Mouse (Mus musculus) forebrain, embryonic 15.5 days (tissue): ENCODE measurements around the gene Nucb2. TPM values are rescaled to one million over a fixed set of nuclear protein-coding genes. Genes with fewer than 3 reads are reported as not detected.

Experiments
- ATAC-seq: fragments of 200-750 bp; cut with Nextera tagmentation; replicated peaks from 2 replicates; pipeline ENCODE4 v1.8.0; 2017; ENCODE audit warnings: mild to moderate bottlenecking, moderate TSS enrichment, moderate library complexity
- H3K27ac ChIP-seq: fragments of 300-500 bp; sonication (generic); replicated peaks from 2 replicates; pipeline ENCODE4 v1.5.1; 2015; ENCODE audit warnings: mild to moderate bottlenecking, inconsistent platforms
- H3K27me3 ChIP-seq: fragments of 300-500 bp; sonication (generic); 2 replicates; pipeline ENCODE4 v1.6.1; 2015; ENCODE audit warnings: inconsistent platforms
- H3K36me3 ChIP-seq: fragments of 300-500 bp; sonication (generic); 2 replicates; pipeline ENCODE4 v1.6.1; 2015; ENCODE audit warnings: mild to moderate bottlenecking, inconsistent platforms
- H3K4me1 ChIP-seq: fragments of 300-500 bp; sonication (generic); 2 replicates; pipeline ENCODE4 v1.6.1; 2015; ENCODE audit warnings: inconsistent platforms
- H3K4me2 ChIP-seq: fragments of 300-500 bp; sonication (generic); replicated peaks from 2 replicates; pipeline ENCODE4 v1.6.1; 2015; ENCODE audit warnings: mild to moderate bottlenecking, inconsistent platforms
- H3K4me3 ChIP-seq: fragments of 300-500 bp; sonication (generic); 2 replicates; pipeline ENCODE4 v1.5.1; 2015; ENCODE audit warnings: mild to moderate bottlenecking, inconsistent platforms
- H3K9ac ChIP-seq: fragments of 300-500 bp; sonication (generic); replicated peaks from 2 replicates; pipeline ENCODE4 v1.6.1; 2015; ENCODE audit warnings: mild to moderate bottlenecking, inconsistent platforms
- H3K9me3 ChIP-seq: fragments of 300-500 bp; sonication (generic); 2 replicates; pipeline ENCODE4 v1.6.1; 2016; ENCODE audit warnings: inconsistent platforms
- WGBS: fragments of 180-500 bp; shearing (Covaris S2); methylation state at CpG from one replicate; pipeline ENCODE4 v1.1.7; 2015; ENCODE audit warnings: mixed read lengths; 5-methylcytosine and 5-hydroxymethylcytosine counted together
- polyA plus RNA-seq: library from polyadenylated mRNA; unstranded; fragments of >200 nt; fragmentation: Nextera tagmentation; extraction: Ambion mirVana; gene quantifications from 2 replicates; pipeline ENCODE4 v1.2.1, GENCODE M21; 2015

Nucb2 gene
- polyA plus RNA-seq, 1 experiment from 2014 or later = 17.5 TPM

DNA sequence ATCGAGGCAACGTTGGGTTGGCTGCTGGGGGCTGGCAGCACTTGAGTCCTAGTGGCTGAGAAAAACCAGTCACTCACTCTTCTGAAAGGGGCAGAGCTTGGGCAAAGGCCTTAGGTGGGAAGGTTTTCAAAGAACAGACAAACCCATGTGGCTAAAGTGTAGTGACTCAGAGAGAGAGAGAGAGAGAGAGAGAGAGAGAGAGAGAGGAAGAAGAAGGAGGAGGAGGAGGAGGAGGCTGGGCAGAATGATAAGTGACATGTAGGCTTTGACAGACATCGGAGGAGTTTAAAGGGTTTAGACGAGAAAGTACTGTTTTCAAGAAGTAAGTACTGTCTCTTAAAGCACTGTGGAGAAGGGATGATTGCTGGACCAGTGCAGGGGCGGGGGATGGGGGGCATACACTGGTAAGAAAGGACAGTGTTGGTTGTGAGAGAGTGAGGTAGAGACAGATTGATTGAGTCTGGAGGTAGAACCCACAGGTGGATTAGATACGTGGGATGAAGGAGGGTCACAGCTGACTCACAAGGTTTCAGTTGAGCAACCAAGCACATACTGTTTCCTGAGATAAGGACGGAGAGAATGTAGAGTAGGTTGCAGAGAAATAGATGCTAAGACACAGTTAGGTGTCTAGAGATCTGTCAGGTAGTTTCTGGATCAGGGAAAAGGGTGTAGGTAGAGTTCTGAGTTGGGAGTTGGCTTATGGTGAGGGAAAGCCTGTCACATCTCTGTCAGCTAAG lies 10.7 kb upstream of the Nucb2 start:
- H3K4me1 ChIP-seq = no peaks in the 10 kb centered on the region
- no peaks in the 10 kb centered on the region for H3K27me3 ChIP-seq
- H3K4me3 ChIP-seq = no peak overlapping the region
- no peak overlapping the region for H3K27ac ChIP-seq
- no peak for ATAC-seq
- H3K4me2 ChIP-seq = no peak overlapping the region
- H3K9ac ChIP-seq = no peak overlapping the region
- H3K36me3 ChIP-seq = no peaks in the 10 kb centered on the region
- H3K9me3 ChIP-seq = no peaks in the 10 kb centered on the region
- 86% methylated on average over 7 of the region's 7 CpGs for WGBS

DNA sequence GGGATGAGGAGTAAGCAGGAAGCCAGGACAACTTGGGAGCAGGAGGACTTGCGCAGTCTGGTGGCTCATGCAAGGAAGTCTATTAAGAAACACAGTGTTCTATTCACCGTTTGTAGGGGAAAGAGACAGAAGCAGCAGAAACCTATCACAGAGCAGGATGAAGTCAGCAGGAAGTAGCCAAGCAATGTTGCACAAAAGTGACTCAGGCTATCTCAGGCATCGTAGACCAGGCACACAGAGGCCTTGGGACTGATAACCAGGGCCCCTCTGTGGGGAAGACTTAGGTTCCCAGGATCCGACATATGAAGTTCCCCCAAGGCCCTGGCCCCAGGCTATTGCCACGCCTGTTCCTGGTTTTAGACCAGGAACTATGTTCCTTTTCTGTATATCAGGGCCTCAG lies 9.6 kb upstream of the Nucb2 start:
- Histone ChIP-seq H3K27me3 (no peaks in the 10 kb centered on the region), H3K36me3 (no peaks in the 10 kb centered on the region), H3K4me3 (no peak overlapping the region), H3K4me1 (no peaks in the 10 kb centered on the region), H3K4me2 (no peak overlapping the region), H3K9me3 (no peaks in the 10 kb centered on the region), H3K27ac (no peak overlapping the region), H3K9ac (no peak overlapping the region)
- no peak for ATAC-seq
- 89% methylated on average over 5 of the region's 5 CpGs for WGBS

DNA sequence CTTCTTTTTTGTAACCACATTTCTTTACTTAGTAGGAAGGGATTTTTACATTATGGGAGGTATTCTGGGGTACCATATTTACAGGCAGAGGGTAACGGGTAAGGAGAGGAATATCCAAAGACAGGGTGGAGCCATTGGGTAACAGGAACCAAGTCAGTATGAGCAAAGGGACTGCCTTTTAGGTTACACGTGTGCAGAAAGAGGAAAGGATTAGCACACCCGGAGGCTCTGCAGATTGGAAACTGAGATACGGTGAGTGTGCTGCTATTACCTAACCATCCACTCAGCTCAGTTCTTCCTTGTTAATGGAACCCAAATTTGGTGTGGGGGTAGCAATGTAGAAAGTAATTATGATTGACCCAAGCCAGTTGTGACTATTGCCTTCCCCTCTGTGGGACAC lies 7.4 kb upstream of the Nucb2 start:
- H3K4me1 ChIP-seq = no peaks in the 10 kb centered on the region
- no peaks in the 10 kb centered on the region for H3K27me3 ChIP-seq
- H3K4me2 ChIP-seq = no peak overlapping the region
- H3K4me3 ChIP-seq = no peak overlapping the region
- no peaks in the 10 kb centered on the region for H3K9me3 ChIP-seq
- H3K9ac ChIP-seq = no peak overlapping the region
- ATAC-seq = no peak
- H3K27ac ChIP-seq = no peak overlapping the region
- 94% methylated on average over 4 of the region's 4 CpGs for WGBS
- no peaks in the 10 kb centered on the region for H3K36me3 ChIP-seq

DNA sequence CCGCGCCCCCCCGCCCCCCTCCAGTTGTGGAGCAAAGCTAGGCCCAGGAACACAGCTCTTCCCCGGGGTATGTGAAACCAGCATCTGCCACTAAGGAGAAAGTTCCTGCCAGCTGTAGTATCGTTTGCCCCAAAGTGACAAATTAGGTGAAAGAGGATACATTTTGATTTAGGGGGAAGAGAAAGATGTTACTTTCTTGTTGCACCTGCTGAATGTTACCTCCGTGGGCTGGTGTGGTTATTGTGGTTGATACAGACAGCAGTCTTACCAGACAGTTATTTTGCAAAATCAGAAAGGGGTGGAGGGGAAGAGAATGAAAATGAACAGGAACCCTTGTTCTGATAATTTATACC lies 625 bp downstream of the Nucb2 start:
- H3K9me3 ChIP-seq = no peaks in the 10 kb centered on the region
- H3K27me3 ChIP-seq = no peaks in the 10 kb centered on the region
- WGBS = 3% methylated on average over 6 of the region's 6 CpGs
- H3K4me3 ChIP-seq = peak overlapping the region; percentile 58
- ATAC-seq = no peak
- no peak overlapping the region for H3K27ac ChIP-seq
- H3K4me2 ChIP-seq = peak overlapping the region; percentile 88
- peak overlapping the region; percentile 72 for H3K9ac ChIP-seq
- peaks cover 17% of the 10 kb centered on the region for H3K4me1 ChIP-seq
- H3K36me3 ChIP-seq = no peaks in the 10 kb centered on the region

DNA sequence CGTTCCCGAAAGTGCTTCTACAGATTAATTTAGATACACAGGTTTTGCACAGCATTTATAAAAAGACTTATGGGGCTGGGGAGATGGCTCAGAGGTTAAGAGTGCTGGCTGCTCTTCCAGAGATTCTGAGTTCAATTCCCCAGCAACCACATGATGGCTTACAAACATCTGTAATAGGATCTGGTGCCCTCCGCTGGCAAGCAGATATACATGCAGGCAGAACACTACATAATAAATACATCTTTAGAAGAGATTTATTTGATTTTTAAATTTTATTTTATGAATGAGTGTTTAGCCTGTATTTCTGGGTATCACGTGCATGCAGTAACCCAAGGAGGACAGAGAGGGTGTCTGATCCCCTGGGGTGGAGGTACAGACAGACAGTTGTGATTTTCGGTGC lies 9.9 kb downstream of the Nucb2 start:
- Histone ChIP-seq H3K36me3 (0 out of 2 replicates have a peak, but pooled peaks cover 6% of the 10 kb centered on the region), H3K9me3 (no peaks in the 10 kb centered on the region), H3K4me3 (no peak overlapping the region), H3K9ac (no peak overlapping the region), H3K4me1 (no peaks in the 10 kb centered on the region), H3K4me2 (no peak overlapping the region), H3K27ac (no peak overlapping the region), H3K27me3 (no peaks in the 10 kb centered on the region)
- no peak for ATAC-seq
- 89% methylated on average over 5 of the region's 5 CpGs for WGBS

DNA sequence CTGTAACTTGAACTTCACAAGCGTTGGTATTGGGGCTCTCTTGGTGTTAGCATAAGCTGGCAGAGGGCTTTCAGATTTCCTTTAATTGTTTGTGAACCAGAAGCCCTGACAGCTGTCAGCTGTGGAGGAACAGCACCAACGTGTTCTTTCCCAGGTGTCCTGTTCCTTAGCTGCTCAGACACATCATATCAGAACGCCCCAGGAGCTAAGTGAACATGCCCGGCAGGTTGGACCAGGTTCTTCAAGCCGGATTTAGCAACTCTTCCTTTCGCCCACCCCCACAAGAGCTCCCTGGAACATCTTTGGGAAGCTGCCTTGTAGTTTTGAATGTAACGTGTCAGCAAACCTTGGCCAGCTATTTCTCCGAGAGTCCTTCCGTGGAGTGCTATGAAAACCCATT lies 10.4 kb downstream of the Nucb2 start:
- WGBS = 87% methylated on average over 9 of the region's 9 CpGs
- no peaks in the 10 kb centered on the region for H3K27me3 ChIP-seq
- no peak for ATAC-seq
- H3K4me2 ChIP-seq = no peak overlapping the region
- no peaks in the 10 kb centered on the region for H3K4me1 ChIP-seq
- H3K9me3 ChIP-seq = no peaks in the 10 kb centered on the region
- no peak overlapping the region for H3K9ac ChIP-seq
- H3K4me3 ChIP-seq = no peak overlapping the region
- 0 out of 2 replicates have a peak, but pooled peaks cover 6% of the 10 kb centered on the region for H3K36me3 ChIP-seq
- H3K27ac ChIP-seq = no peak overlapping the region

DNA sequence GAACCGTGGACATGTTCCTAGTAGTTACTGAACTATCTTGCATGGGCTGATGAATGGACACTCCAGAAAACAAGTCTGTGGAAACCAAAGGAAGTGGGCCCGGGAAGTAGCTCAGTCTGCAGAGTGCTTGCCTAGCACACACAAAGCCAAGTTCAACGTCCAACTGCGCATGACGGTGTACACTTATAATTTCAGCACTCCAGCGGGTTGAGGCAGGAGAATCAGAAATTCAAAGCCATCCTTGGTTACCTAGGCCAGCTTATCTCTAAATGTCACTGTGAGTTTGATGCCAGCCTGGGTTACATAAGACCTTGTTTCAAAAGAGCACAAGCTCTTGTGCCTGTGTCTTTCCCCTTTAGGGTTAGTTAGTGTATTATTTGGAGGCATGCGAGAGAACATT lies 10.9 kb downstream of the Nucb2 start:
- WGBS = 93% methylated on average over 7 of the region's 7 CpGs
- H3K27ac ChIP-seq = no peak overlapping the region
- no peaks in the 10 kb centered on the region for H3K27me3 ChIP-seq
- no peaks in the 10 kb centered on the region for H3K4me1 ChIP-seq
- ATAC-seq = no peak
- H3K4me2 ChIP-seq = no peak overlapping the region
- 0 out of 2 replicates have a peak, but pooled peaks cover 6% of the 10 kb centered on the region for H3K36me3 ChIP-seq
- H3K9ac ChIP-seq = no peak overlapping the region
- H3K9me3 ChIP-seq = no peaks in the 10 kb centered on the region
- no peak overlapping the region for H3K4me3 ChIP-seq

DNA sequence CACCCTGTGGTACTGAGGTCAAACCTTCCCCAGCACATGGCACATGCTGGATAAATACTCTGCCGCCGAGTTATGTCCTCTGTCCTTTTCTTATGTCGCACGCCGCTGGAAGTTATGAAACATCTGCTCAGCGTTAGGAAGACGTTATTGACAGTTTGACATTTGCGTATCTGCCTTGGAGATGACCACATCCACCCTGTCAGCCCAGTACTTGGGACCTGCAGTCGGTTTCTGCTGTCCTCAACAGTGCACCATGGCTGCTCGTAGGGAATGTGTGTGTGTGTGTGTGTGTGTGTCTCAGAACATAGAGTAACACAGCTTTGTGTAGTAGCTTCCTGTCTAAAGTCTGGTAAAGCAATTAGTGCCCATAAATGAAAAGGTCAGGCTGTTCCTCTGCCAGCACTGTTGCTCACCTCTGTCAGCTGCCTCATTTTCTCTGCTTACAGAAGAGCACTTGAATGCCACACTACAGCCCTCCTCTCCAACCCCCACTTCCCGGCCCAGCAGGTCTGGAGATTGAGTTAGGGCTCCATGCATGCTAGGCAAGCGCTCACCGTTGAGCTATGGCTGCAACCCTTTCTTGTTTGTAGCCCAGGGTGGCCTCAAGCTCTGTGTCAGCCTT lies 11.5 kb downstream of the Nucb2 start:
- H3K4me3 ChIP-seq = no peak overlapping the region
- WGBS = 85% methylated on average over 13 of the region's 13 CpGs
- H3K4me2 ChIP-seq = no peak overlapping the region
- ATAC-seq = no peak
- no peak overlapping the region for H3K9ac ChIP-seq
- H3K4me1 ChIP-seq = no peaks in the 10 kb centered on the region
- no peak overlapping the region for H3K27ac ChIP-seq
- H3K27me3 ChIP-seq = no peaks in the 10 kb centered on the region
- H3K36me3 ChIP-seq = no peaks in the 10 kb centered on the region
- H3K9me3 ChIP-seq = no peaks in the 10 kb centered on the region

DNA sequence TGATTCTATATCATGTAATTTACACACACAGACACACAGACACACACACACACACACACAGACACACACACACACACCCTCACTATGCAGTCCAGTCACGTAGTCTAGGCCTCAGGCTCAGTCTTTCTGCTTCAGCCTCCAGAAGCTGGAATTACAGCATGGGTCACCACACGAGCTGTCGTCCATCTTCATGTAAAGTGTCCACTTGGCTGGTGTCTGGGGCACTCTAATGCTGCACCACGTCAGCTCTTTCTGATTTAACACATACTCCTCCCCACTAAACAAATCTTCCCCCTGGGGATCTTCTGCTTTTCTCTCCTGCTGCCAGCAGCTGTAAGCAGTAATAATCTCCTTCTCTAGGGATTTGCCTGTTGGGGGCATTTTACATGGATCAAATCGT lies 13.1 kb downstream of the Nucb2 start:
- Histone ChIP-seq H3K9me3 (no peaks in the 10 kb centered on the region), H3K36me3 (0 out of 2 replicates have a peak, but pooled peaks cover 4% of the 10 kb centered on the region), H3K4me1 (no peaks in the 10 kb centered on the region), H3K4me3 (no peak overlapping the region), H3K9ac (no peak overlapping the region), H3K27ac (no peak overlapping the region), H3K4me2 (no peak overlapping the region), H3K27me3 (no peaks in the 10 kb centered on the region)
- WGBS = 61% methylated on average over 5 of the region's 5 CpGs
- ATAC-seq = no peak

DNA sequence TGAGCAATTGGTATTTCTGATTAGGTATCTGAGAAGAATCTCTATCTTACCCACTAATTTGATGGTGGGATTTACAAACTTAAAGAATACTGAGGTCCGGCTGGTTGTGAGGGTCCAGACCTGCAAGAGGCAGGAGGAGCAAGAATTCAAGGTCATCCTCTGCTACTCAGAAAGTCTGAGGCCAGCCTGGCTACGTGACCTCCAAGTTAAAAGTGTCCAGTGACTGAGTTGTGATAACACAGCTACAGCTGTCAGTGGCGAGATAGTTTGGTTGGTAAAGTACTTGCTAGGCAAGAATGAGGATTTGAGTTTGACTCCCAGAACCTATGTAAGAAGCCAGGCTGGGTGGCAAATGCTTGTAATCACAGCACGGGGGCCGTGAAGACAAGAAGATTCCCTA lies 14.0 kb downstream of the Nucb2 start:
- H3K27ac ChIP-seq = no peak overlapping the region
- no peak for ATAC-seq
- no peaks in the 10 kb centered on the region for H3K4me1 ChIP-seq
- H3K4me2 ChIP-seq = no peak overlapping the region
- 0 out of 2 replicates have a peak, but pooled peaks cover 4% of the 10 kb centered on the region for H3K36me3 ChIP-seq
- H3K9me3 ChIP-seq = no peaks in the 10 kb centered on the region
- WGBS = 93% methylated on average over 5 of the region's 5 CpGs
- no peak overlapping the region for H3K9ac ChIP-seq
- H3K4me3 ChIP-seq = no peak overlapping the region
- H3K27me3 ChIP-seq = no peaks in the 10 kb centered on the region

DNA sequence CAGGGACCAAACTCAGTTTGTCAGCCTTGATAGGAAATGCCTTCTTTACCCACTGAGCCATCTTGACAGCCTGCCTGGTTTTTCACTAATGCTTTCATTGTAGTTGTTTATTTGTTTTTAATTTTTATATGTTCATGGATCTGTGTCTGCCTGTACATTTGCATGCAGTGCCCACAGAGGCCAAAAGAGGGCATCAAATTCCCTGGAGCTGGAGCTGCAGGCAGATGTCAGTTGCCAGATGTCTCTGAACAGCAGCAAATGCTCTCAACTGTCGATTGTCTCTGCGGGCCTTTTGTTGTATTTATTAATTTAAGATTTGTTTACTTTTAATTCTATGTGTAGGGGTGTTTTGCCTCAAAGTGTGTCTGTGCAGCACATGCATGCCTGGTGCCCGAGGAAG lies 15.6 kb downstream of the Nucb2 start:
- H3K4me1 ChIP-seq = no peaks in the 10 kb centered on the region
- H3K9me3 ChIP-seq = no peaks in the 10 kb centered on the region
- H3K4me2 ChIP-seq = no peak overlapping the region
- H3K36me3 ChIP-seq = peaks cover 15% of the 10 kb centered on the region
- no peak overlapping the region for H3K27ac ChIP-seq
- WGBS = 68% methylated on average over 3 of the region's 3 CpGs
- H3K27me3 ChIP-seq = no peaks in the 10 kb centered on the region
- no peak overlapping the region for H3K4me3 ChIP-seq
- no peak for ATAC-seq
- no peak overlapping the region for H3K9ac ChIP-seq

DNA sequence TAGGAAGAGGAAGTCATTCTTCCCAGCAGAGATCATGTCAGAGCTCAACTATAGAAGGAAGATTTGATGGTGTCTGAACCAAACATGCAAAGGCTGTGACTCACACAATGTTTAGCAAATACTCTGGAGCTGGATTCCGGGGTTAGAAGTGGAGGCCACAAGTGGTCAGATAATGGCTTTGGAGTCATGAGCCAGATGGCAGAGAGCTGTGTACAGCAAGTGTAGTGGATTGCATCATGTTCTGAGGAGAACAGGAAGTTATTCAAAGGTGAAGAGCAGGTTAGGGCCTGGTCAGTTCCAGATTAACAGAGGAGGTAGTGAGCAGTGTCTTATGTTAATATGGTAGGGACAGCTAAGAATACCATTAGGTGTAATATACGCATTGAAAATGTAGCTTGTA lies 20.4 kb downstream of the Nucb2 start:
- Histone ChIP-seq H3K27ac (no peak overlapping the region), H3K4me3 (no peak overlapping the region), H3K27me3 (no peaks in the 10 kb centered on the region), H3K9me3 (no peaks in the 10 kb centered on the region), H3K4me1 (no peaks in the 10 kb centered on the region), H3K4me2 (no peak overlapping the region), H3K36me3 (peaks cover 41% of the 10 kb centered on the region), H3K9ac (no peak overlapping the region)
- 96% methylated on average over 2 of the region's 2 CpGs for WGBS
- no peak for ATAC-seq

DNA sequence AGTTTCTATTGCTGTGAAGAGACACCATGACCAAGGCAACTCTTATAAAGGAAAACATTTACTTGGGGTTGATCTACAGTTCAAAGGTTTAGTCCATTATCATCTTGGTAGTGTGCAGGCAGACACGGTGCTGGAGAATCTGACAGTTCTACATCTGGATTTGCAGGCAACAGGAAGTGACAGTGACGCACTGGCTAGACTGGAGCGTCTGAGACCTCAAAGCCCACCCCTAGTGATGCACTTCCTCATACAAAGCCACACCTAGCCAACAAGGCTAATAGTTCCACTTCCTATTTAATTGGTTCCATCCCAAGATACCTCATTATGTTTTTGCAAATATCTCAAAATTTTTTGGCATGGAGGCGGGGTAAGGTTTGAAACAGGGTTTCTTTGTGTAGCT lies 25.6 kb downstream of the Nucb2 start:
- H3K9me3 ChIP-seq = no peaks in the 10 kb centered on the region
- no peak overlapping the region for H3K4me3 ChIP-seq
- H3K27me3 ChIP-seq = no peaks in the 10 kb centered on the region
- H3K4me2 ChIP-seq = no peak overlapping the region
- H3K9ac ChIP-seq = no peak overlapping the region
- WGBS = 83% methylated on average over 4 of the region's 4 CpGs
- H3K4me1 ChIP-seq = no peaks in the 10 kb centered on the region
- H3K27ac ChIP-seq = no peak overlapping the region
- no peak for ATAC-seq
- peaks cover 36% of the 10 kb centered on the region for H3K36me3 ChIP-seq
